Mouse (Mus musculus) lung, postnatal 25 days (tissue): Measurements from ENCODE around the gene Ifrd1.
A peak's percentile ranks its signal among the peaks of the same experiment; 100 is the strongest.
"Not testable (repeated sequence)": the region's sequence is repeated elsewhere in the genome, so short reads cannot be mapped to it uniquely, and the experiment has no call there.

Source experiments
- DNase-seq: peaks from one replicate; pipeline ENCODE4 v3.0.0; 2022; ENCODE audit warnings: low spot score

The Ifrd1 gene

GRCm38 (mm10) chr12:40199302-40199701, 49.0 kb downstream of the Ifrd1 start, which contains the start of gene Lsmem1:
Lsmem1 (minus strand) TSS chr12:40199490.
- no peak for DNase-seq

DNA sequence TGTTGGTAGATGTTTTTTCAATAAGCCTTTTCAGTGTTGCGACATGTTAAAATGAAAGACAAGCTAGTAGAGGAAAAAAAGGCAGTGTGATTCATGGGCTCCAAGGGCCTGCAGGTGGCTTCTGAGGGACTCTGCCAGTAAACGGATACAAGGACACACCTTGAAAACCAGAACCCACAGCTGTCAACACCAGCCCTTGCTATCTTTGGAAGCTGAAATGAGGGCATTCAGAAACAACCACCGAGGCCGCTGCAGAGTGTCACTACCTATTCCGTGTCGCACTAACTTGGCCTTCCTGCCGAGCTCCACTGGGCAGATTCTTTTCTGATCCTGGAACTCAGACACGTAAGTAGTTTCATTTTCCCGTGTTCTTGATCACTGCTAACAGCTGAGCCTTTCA, 49.9 kb downstream of the Ifrd1 start:
- DNase-seq, result no peak

DNA sequence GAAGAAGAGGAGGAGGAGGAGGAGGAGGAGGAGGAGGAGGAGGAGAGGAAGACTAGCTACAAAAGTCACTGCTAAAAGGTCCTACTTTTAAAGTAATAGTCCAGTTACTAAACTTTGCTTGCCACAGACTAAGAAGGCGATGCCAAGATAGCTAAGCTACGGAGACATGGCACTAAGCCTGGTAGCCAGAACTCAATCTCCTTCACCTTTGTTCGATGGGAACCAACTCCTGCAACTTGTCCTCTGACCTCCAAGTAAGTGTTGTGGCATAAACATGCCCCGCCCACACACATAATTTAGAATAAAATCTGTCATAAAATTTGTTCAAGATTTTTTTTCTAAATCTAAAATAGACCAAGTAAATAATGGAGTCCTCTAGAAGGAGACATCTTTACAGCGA, 50.3 kb downstream of the Ifrd1 start:
- DNase-seq, result no peak

DNA sequence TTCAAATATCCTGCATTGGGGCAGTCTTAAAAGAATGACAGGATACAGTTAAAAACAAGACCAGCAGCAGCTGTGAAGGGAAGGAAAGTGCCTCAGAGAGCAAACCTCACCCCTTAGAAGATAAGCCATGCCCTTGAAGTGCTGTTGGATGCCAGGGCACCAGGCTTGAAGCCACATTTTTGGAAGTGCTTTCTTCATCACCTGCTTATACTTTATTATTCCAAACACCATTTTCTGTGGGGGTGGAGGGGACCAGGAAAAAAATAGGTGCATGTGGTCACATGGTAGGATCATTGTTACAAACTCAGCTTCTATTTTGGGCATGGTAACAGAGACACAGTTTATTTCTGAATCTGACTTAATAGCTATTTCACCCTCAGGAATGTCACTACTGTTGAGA, 50.8 kb downstream of the Ifrd1 start:
- DNase-seq, result no peak

- DNase-seq, result no peak
Measured at GRCm38 (mm10) chr12:40185474-40185873, 62.8 kb downstream of the Ifrd1 start.

DNA sequence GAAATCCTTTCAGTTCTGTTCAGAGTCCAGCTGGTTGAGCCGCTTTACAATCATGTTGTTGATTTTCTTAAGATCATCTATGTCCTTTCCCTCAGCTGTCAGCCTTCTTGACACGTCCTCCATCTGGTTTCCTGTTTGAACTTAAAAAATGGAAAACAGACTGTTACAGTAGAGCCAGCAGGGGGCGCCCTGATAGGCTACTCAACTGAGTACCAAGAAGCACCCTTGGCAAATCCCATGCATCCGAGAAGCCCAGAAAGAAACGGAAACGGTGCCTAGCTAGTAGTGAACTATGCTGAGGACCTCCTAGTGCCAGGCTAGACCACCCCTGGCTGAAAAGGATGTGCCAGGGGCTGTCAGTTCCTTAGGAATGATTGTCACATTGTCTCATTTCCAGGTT, 71.2 kb downstream of the Ifrd1 start:
- DNase-seq, result no peak

GRCm38 (mm10) chr12:40176158-40176557, 72.1 kb downstream of the Ifrd1 start:
- DNase-seq, result no peak

GRCm38 (mm10) chr12:40175171-40175570, 73.1 kb downstream of the Ifrd1 start:
- not testable (repeated sequence) for DNase-seq

GRCm38 (mm10) chr12:40171637-40172036, 76.7 kb downstream of the Ifrd1 start:
- DNase-seq, result no peak

DNA sequence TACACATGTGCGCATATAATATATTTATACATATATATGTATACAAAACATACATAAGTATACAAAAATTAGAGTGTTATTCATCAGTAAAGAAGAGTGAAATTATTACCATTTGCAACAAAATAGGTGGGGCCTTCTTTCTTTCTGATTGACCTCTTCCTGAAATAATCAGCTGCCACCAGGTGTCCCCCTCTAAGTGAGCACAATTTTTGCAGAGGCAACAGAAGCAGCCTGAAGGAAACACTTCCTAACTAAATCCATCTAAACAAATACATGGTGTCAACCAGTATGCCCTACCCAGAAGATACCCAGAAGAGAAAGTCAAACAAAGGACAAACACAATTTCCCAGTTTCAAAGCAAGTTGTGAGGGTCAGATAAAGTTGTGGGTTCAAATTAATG, 78.6 kb downstream of the Ifrd1 start:
- no peak for DNase-seq

DNA sequence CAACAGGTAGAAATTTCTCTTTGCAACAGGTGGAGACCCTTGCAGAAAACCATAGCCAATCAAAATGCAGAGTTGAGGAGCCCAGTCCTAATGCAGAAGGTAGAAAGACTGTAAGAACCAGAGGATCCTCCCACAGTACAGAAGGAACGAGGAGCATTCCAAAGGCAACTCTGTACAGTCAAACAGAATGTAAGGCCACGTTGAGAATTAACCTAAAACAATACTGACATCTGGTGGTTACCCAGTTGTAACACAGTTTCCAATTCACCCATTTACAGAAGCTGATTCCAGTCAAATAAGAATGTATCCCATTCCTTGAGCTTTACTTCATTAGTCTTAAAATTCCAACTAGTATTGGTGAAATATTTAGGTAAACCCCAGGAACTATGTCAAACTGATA, 83.7 kb downstream of the Ifrd1 start:
- DNase-seq, result peak; percentile 41

DNA sequence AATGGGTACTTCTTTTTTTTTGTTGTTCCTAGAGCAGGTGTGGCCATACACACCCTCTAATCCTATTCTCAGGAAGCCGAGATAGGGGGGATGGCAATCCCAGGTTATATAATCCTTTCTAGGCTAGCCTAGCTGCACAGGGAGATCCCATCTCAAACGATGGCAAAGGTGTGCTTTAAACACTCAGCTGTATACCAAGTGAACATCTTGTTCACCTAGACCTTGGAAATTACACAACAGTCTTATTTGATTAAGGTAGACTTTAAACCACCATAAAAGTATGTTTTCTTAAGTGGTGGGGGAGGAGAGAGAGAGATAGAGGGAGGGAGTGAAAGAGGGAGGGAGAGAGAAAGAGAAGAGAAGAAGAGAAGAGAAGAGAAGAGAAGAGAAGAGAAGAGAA, 87.5 kb downstream of the Ifrd1 start:
- no peak for DNase-seq

GRCm38 (mm10) chr12:40154188-40154587, 94.1 kb downstream of the Ifrd1 start:
- no peak for DNase-seq

DNA sequence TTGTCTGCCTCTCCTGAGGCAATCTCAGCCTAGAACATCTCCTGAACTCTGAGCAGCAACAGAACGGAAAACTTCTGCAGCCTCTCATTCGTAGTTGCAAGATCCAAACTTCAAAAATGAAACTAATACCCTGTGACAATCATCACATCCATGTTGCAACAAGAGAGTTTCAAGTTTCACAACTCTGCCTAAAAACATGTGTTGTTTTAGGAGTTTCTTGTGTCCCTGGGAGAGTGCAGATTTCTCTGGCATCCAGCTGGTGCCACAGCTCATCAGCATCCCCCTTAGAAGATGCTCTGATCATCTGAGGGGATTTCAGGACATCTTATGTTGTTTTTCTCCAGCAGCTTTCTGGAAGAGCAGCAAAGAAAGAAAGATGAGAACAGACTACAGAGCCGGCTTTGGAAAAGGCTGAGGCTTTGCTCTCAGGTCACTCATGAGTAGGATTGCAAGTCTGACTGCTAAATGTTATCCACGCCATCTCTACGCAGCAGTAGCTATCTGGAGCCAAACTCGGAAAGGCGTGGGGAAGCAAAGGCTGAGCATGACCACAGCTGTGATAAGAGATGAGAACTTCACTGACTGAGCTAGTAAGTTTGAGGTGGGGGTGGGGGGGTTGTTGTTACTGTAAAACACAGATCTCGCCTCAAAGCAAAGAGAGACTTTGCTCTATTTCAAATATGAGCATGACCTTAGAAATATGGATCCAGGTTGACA, 95.8 kb downstream of the Ifrd1 start:
- no peak for DNase-seq
